Mouse (Mus musculus): ENCODE data around the gene Cox7a2l.

Cox7a2l gene

GRCm38 (mm10) chr17:83453587-83453986 is 63.5 kb downstream of the Cox7a2l start:
- in situ Hi-C loops (cut with MseI, MboI), result no loop called here

GRCm38 (mm10) chr17:83452451-83452850 is 64.7 kb downstream of the Cox7a2l start:
- in situ Hi-C loops (cut with MseI, MboI), result no loop called here
